Mouse (Mus musculus) neural tube, embryonic 14.5 days (tissue): ENCODE results near the gene Zfp78. TPM values are rescaled to one million over a fixed set of nuclear protein-coding genes. Genes with fewer than 3 reads are reported as not detected.

Experiments
- ATAC-seq: fragments of 200-750 bp; cut with Nextera tagmentation; 2 replicates; pipeline ENCODE4 v1.8.0; 2017; ENCODE audit warnings: low read depth, mild to moderate bottlenecking, moderate TSS enrichment, moderate library complexity
- H3K27ac ChIP-seq: fragments of 300-500 bp; sonication (generic); 2 replicates; pipeline ENCODE4 v1.5.1; 2014; ENCODE audit warnings: low read depth, mild to moderate bottlenecking, control low read depth, low read length, moderate library complexity, mixed read lengths
- H3K27me3 ChIP-seq: fragments of 300-500 bp; sonication (generic); 2 replicates; pipeline ENCODE4 v1.6.1; 2014; ENCODE audit warnings: low read length; ENCODE audit not compliant: control insufficient read depth, insufficient read depth
- H3K36me3 ChIP-seq: fragments of 300-500 bp; sonication (generic); 2 replicates; pipeline ENCODE4 v1.6.1; 2014; ENCODE audit warnings: low read length, mixed read lengths; ENCODE audit not compliant: control insufficient read depth, insufficient read depth
- H3K4me1 ChIP-seq: fragments of 300-500 bp; sonication (generic); 2 replicates; pipeline ENCODE4 v1.6.1; 2014; ENCODE audit warnings: low read length; ENCODE audit not compliant: control insufficient read depth, insufficient read depth
- H3K4me2 ChIP-seq: fragments of 300-500 bp; sonication (generic); 2 replicates; pipeline ENCODE4 v1.6.1; 2014; ENCODE audit warnings: mild to moderate bottlenecking, low read depth, low read length, control low read depth
- H3K4me3 ChIP-seq: fragments of 300-500 bp; sonication (generic); 2 replicates; pipeline ENCODE4 v1.5.1; 2014; ENCODE audit warnings: low read depth, low read length, control low read depth, mixed read lengths
- H3K9ac ChIP-seq: fragments of 300-500 bp; sonication (generic); replicated peaks from 2 replicates; pipeline ENCODE4 v1.6.1; 2014; ENCODE audit warnings: low read depth, mild to moderate bottlenecking, control low read depth, low read length, mixed read lengths
- H3K9me3 ChIP-seq: fragments of 300-500 bp; sonication (generic); 2 replicates; pipeline ENCODE4 v1.6.1; 2016; ENCODE audit warnings: low read length; ENCODE audit not compliant: control insufficient read depth
- whole genome bisulfite sequencing: fragments of 180-500 bp; shearing (Covaris S2); extraction: QIAGEN DNeasy Blood & Tissue Kit; methylation state at CpG from one replicate; pipeline ENCODE4 v1.1.7; 2014; 5-methylcytosine and 5-hydroxymethylcytosine counted together
- polyA plus RNA-seq: library from polyadenylated mRNA; unstranded; fragments of >200 nt; fragmentation: Nextera tagmentation; extraction: Ambion mirVana; gene quantifications from 2 replicates; pipeline ENCODE4 v1.2.1, GENCODE M21; 2014

Gene Zfp78
- 5.0 and 6.1 TPM in 2 replicates for polyA plus RNA-seq

DNA sequence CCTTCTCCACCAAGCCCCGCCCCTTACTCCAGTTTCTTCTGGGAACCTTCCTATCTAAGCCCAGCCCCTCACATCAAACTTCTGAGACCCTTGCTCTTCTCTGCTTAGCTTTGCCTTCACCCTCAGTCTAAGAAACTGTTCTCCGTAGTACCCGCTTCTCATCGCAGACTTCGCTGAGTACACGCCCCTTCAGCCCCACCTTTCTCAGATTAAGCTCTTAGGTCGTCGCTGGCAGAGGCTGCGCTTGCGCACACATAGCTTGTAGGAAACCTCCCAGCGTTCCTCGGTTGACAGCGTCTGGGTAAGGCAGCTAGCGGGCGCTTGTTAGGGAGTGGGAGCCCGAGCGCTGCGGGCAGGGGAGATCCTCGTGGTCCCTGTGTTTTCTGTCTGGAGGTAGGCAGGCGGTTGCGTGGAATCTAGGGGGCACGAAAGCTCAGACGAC lies at the start of gene Zfp78:
Zfp78 (plus strand) TSS at position 234 of the 442 bp plus-strand sequence.
- peak within 1 kb of the TSS; percentile 47 for H3K4me3 ChIP-seq
- peaks cover 8% of the 10 kb centered on the region; the same call in 1 of the 2 replicates for H3K4me1 ChIP-seq
- H3K27ac ChIP-seq = peak within 1 kb of the TSS; percentile 94
- no peaks in the 10 kb centered on the region for H3K27me3 ChIP-seq
- under 1% methylated on average over 23 of the region's 23 CpGs for WGBS
- H3K9ac ChIP-seq = peak within 1 kb of the TSS; percentile 58
- peak; percentile 86 for ATAC-seq
- no peaks in the 10 kb centered on the region for H3K36me3 ChIP-seq
- no peaks in the 10 kb centered on the region for H3K9me3 ChIP-seq
- peak within 1 kb of the TSS; percentile 57 for H3K4me2 ChIP-seq

- Histone ChIP-seq H3K4me1 (peaks cover 7% of the 10 kb centered on the region), H3K4me3 (peak overlapping the region; percentile 58), H3K4me2 (peak overlapping the region; percentile 48), H3K27me3 (no peaks in the 10 kb centered on the region), H3K9ac (peak overlapping the region; percentile 82), H3K9me3 (no peaks in the 10 kb centered on the region), H3K36me3 (peaks cover 4% of the 10 kb centered on the region; the same call in 1 of the 2 replicates), H3K27ac (peak overlapping the region; percentile 87)
- peak; percentile 83 for ATAC-seq
- 15% methylated on average over 23 of the region's 23 CpGs for WGBS
These were observed 32.4 kb upstream of the Zfp78 start for GRCm38 (mm10) chr7:6330458-6331232.

DNA sequence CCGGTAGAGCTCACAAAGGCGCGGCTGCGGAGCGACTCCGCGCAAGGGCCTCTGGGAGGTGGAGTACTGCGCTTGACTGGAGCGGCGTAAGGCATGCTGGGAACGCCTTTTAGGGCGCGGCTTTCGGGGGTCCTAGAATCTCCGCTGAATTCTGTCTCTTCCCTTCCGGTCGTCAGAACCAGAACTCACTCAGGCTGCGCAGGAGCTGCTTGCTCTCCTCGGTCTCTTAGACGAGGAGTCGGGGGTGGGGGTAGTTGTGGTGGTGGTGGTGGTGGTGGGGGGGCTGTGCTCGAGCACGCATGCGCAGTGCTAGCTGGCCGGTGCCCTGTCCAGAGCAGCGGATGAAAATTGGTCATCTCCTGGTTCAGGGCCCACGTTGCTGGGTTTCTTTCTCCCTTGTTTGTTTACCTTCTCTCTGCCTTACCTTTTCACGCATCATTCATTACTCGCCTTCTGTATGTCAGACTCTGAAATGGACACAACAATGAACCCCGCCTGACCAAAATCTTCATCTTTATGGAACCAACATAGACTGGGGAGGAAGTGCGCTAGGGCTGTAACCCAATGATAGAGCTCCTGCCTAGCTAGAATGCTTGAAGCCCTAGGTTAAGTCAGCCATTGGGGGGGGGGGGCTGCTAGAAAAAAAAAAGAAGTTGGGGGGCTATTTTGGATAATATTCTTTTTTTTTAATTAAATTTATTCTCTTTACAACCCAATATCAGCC lies 31.7 kb upstream of the Zfp78 start, which contains the start of gene Zfp583:
Zfp583 (minus strand) TSS at position 53 of the 724 bp plus-strand sequence.
- peaks cover 4% of the 10 kb centered on the region; the same call in 1 of the 2 replicates for H3K36me3 ChIP-seq
- peak within 1 kb of the TSS; percentile 48 for H3K4me2 ChIP-seq
- peaks cover 7% of the 10 kb centered on the region for H3K4me1 ChIP-seq
- peak; percentile 94 for ATAC-seq
- H3K27ac ChIP-seq = peak within 1 kb of the TSS; percentile 87
- H3K9ac ChIP-seq = peak within 1 kb of the TSS; percentile 82
- H3K9me3 ChIP-seq = no peaks in the 10 kb centered on the region
- H3K27me3 ChIP-seq = no peaks in the 10 kb centered on the region
- 5% methylated on average over 31 of the region's 31 CpGs for WGBS
- peak within 1 kb of the TSS; percentile 58 for H3K4me3 ChIP-seq

DNA sequence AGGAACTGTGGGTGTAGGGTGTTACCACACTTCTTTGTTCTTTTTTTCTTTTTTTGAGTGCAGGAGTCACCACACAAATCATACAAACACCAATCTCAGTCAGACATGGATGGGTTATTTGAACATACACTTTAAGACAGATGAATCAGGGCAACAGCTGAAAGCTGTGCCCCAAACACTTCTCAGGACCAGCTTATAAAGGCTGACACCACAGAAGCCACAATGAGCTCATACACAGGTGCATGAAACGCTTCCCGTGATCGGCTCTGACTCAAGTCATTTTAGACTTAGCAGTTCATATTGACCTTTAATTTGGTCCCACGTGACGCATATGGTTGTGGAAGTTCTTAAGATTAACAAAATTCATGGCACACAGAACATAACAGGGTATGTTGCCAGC lies 23.2 kb upstream of the Zfp78 start:
- no peak overlapping the region for H3K27ac ChIP-seq
- 87% methylated on average over 5 of the region's 5 CpGs for WGBS
- ATAC-seq = no peak

GRCm38 (mm10) chr7:6343501-6344071 lies 19.5 kb upstream of the Zfp78 start, which contains the start of gene Gm3854:
Gene Gm3854, plus strand, starts transcription at chr7:6343759.
- H3K9ac ChIP-seq = peak within 1 kb of the TSS; percentile 66
- under 1% methylated on average over 26 of the region's 26 CpGs for WGBS
- peak within 1 kb of the TSS; percentile 85 for H3K27ac ChIP-seq
- H3K4me1 ChIP-seq = no peaks in the 10 kb centered on the region
- H3K9me3 ChIP-seq = no peaks in the 10 kb centered on the region
- peak; percentile 94 for ATAC-seq
- H3K4me2 ChIP-seq = peak within 1 kb of the TSS; percentile 45
- H3K36me3 ChIP-seq = no peaks in the 10 kb centered on the region
- peak within 1 kb of the TSS; percentile 60 for H3K4me3 ChIP-seq
- H3K27me3 ChIP-seq = no peaks in the 10 kb centered on the region

More for the DNA sequence above, 23.2 kb upstream of the Zfp78 start:
- no peak overlapping the region for H3K4me2 ChIP-seq
- H3K4me1 ChIP-seq = no peaks in the 10 kb centered on the region
- no peak overlapping the region for H3K9ac ChIP-seq
- no peak overlapping the region for H3K4me3 ChIP-seq
- H3K27me3 ChIP-seq = no peaks in the 10 kb centered on the region
- no peaks in the 10 kb centered on the region for H3K9me3 ChIP-seq
- no peaks in the 10 kb centered on the region for H3K36me3 ChIP-seq

DNA sequence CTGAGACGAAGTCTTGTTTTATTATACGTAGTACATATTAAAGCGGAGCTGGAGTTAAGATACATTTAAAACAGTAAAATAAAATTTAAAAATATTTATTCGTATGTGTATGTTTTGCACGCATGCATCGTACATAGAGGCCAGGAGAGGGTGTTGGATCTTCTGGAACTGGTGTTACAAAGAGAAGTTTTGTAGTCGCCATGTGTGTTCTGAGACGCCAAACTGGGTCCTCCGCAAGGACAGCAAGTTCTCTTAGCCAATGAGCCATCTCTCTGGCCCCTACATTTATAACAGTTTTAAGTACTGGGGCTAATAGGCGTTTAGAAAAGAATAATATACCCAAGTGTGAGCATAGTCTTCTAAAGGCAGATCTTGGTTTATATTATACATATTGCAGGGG lies 19.0 kb upstream of the Zfp78 start:
- Histone ChIP-seq H3K9me3 (no peaks in the 10 kb centered on the region), H3K9ac (no peak overlapping the region; the same call in none of the 2 replicates), H3K27me3 (no peaks in the 10 kb centered on the region), H3K4me1 (no peaks in the 10 kb centered on the region), H3K27ac (peak overlapping the region; percentile 85), H3K4me2 (peak overlapping the region; percentile 45), H3K36me3 (no peaks in the 10 kb centered on the region), H3K4me3 (peak overlapping the region; percentile 60)
- ATAC-seq = peak; percentile 49
- WGBS = 31% methylated on average over 10 of the region's 10 CpGs

GRCm38 (mm10) chr7:6358121-6358520 lies 5.0 kb upstream of the Zfp78 start:
- ATAC-seq = no peak
- WGBS = 72% methylated on average over 2 of the region's 2 CpGs

DNA sequence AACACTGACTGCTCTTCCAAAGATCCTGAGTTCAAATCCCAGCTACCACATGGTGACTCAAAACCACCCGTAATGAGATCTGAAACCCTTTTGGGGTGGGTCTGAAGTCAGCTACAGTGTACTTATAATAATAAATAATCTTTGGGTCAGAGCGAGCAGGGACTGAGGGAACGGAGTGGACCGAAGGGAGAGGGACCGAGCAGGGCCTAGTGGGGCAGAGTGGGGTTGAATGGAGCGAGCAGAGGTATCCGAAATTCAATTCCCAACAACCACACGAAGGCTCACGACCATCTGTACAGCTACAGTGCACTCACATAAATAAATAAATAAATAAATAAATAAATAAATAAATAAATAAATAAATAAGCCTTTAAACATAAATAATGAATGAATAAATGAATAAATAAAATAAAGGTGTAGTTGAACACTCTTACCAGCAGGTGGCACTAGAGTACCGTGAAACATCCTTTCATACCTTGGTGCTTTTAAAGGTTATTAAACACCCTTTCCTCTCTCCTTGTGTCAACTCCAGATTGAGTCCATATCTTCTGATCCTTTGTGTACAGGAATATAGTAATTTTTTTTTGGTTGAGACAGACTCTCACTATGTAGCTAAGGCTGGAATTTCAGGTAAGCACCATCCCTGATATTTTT lies 4.0 kb upstream of the Zfp78 start:
- H3K4me2 ChIP-seq = no peak overlapping the region
- H3K36me3 ChIP-seq = peaks cover 4% of the 10 kb centered on the region; the same call in 1 of the 2 replicates
- peaks cover 5% of the 10 kb centered on the region; the same call in 1 of the 2 replicates for H3K4me1 ChIP-seq
- no peak overlapping the region for H3K4me3 ChIP-seq
- ATAC-seq = no peak
- 57% methylated on average over 10 of the region's 10 CpGs for WGBS
- no peak overlapping the region for H3K27ac ChIP-seq
- H3K27me3 ChIP-seq = no peaks in the 10 kb centered on the region
- no peak overlapping the region for H3K9ac ChIP-seq
- H3K9me3 ChIP-seq = no peaks in the 10 kb centered on the region

More at GRCm38 (mm10) chr7:6358121-6358520, 5.0 kb upstream of the Zfp78 start:
- Histone ChIP-seq H3K27me3 (no peaks in the 10 kb centered on the region), H3K4me1 (no peaks in the 10 kb centered on the region), H3K27ac (no peak overlapping the region), H3K4me2 (no peak overlapping the region), H3K36me3 (peaks cover 7% of the 10 kb centered on the region; the same call in 1 of the 2 replicates), H3K9ac (no peak overlapping the region), H3K4me3 (no peak overlapping the region), H3K9me3 (no peaks in the 10 kb centered on the region)
